Mouse (Mus musculus) bone marrow macrophage, adult 2 months (primary cell): ENCODE data around the gene Ak3. TPM values are rescaled to one million over a fixed set of nuclear protein-coding genes. Genes with fewer than 3 reads are reported as not detected.

ENCODE experiments used
- H3K27ac ChIP-seq: 2 replicates; pipeline ENCODE4 v1.5.1; 2012; ENCODE audit warnings: low read depth, low read length; ENCODE audit not compliant: insufficient read depth
- H3K4me1 ChIP-seq: 2 replicates; pipeline ENCODE4 v1.6.1; 2012; ENCODE audit warnings: low read length; ENCODE audit not compliant: control insufficient read depth, insufficient read depth
- H3K4me3 ChIP-seq: 2 replicates; pipeline ENCODE4 v1.5.1; 2012; ENCODE audit warnings: mild to moderate bottlenecking, low read length, moderate library complexity; ENCODE audit not compliant: insufficient read depth
- CTCF ChIP-seq: IDR thresholded peaks from 2 replicates; pipeline ENCODE4 v1.5.1; 2012; ENCODE audit warnings: low read depth, mild to moderate bottlenecking, low read length, moderate library complexity
- POLR2A ChIP-seq: IDR thresholded peaks from 2 replicates; pipeline ENCODE4 v1.6.1; 2012; ENCODE audit warnings: mild to moderate bottlenecking, low read depth, low read length, borderline replicate concordance
- polyA plus RNA-seq: library from polyadenylated mRNA; stranded (reverse); fragments of >200 nt; gene quantifications from 2 replicates; pipeline ENCODE4 v1.2.4, GENCODE M21; 2012; ENCODE audit not compliant: missing spikeins, insufficient read depth, insufficient read length

The Ak3 gene
- polyA plus RNA-seq, 1 experiment: 42.8 TPM

GRCm38 (mm10) chr19:28997976-28998630 is 49.7 kb downstream of the Ak3 start:
- H3K4me1 ChIP-seq: no peaks in the 10 kb centered on the region
- H3K4me3 ChIP-seq: no peak overlapping the region
- TF ChIP-seq CTCF: no peak
- no peak overlapping the region for H3K27ac ChIP-seq

GRCm38 (mm10) chr19:28995366-28995765 is 52.4 kb downstream of the Ak3 start:
- TF ChIP-seq POLR2A (no peak), CTCF (no peak)

DNA sequence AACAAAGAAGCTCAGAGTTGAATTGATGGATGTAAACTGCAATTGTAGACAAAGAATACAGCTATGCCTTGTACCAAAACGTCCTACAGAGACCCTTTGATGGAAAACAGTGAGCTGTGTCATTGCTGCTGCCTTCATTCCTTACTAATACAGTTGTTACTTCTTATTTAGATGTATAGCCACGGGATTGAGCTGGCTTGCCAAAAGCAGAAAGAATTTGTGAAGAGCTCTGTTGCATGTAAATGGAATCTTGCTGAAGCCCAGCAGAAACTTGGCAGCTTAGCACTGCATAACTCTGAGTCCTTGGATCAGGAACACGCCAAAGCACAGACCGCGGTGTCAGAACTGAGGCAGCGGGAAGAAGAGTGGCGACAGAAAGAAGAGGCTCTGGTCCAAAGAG is 52.9 kb downstream of the Ak3 start:
- no peak overlapping the region for H3K4me3 ChIP-seq
- peaks cover 6% of the 10 kb centered on the region for H3K4me1 ChIP-seq
- TF ChIP-seq CTCF: no peak
- TF ChIP-seq POLR2A: no peak
- no peak overlapping the region for H3K27ac ChIP-seq

More at GRCm38 (mm10) chr19:28995366-28995765, 52.4 kb downstream of the Ak3 start:
- Histone ChIP-seq H3K4me1 (peaks cover 6% of the 10 kb centered on the region), H3K4me3 (no peak overlapping the region), H3K27ac (no peak overlapping the region)

DNA sequence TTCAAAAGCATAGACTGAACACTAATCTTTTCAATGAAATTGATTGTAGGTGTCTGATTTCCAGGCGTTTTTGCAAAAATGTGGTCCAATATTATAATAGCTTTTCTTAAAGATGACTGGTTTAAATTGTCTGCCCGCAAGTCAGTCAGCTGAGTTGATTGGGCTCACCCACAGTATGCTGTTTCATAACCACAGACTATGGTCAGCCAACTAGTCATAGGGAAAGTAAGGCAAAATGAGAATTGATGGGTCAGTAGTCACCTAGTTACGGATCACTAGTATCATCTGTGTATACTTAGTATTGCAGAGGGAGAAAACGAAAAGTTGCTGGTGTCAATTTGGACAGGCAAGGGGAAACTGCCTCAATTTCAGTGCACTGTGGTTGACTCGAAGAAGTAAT is 56.4 kb downstream of the Ak3 start:
- no peak overlapping the region for H3K27ac ChIP-seq
- TF ChIP-seq CTCF (no peak), POLR2A (no peak)
- peaks cover 16% of the 10 kb centered on the region for H3K4me1 ChIP-seq
- peak overlapping the region; percentile 70 for H3K4me3 ChIP-seq

DNA sequence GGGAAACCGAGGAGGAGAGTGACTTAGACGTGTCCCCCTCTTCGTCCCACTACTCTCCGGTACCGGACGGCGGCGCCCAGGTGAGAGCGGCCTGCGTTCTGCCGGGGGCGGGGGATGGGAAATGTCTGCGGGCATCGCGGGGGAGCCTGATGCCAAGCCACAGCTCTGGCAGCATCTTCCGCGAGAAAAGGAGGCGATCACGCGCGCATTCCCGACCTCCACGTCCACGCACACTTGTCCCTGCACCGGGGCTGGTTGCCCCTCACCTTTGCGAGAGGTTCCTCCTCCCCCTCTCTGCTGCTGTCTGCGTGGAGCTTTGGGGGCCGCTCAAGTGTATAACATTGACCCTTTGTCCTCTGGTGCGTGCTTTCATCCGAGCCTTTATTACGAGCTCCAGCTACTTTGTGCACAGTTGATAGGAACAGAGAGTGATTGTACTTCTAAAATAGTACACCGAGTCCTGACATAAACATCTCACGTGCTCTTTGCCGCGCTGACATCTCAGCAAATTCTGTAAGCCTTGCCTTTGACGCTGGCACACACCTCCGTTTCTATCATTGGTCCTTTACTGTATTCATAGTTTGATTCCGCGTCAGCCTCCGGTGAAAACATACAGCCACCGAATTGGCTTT is 57.1 kb downstream of the Ak3 start:
- Histone ChIP-seq H3K4me1 (peaks cover 16% of the 10 kb centered on the region), H3K4me3 (peak overlapping the region; percentile 70), H3K27ac (peak overlapping the region; percentile 33; the same call in 1 of the 2 replicates)
- no peak for TF ChIP-seq CTCF
- TF ChIP-seq POLR2A: no peak

DNA sequence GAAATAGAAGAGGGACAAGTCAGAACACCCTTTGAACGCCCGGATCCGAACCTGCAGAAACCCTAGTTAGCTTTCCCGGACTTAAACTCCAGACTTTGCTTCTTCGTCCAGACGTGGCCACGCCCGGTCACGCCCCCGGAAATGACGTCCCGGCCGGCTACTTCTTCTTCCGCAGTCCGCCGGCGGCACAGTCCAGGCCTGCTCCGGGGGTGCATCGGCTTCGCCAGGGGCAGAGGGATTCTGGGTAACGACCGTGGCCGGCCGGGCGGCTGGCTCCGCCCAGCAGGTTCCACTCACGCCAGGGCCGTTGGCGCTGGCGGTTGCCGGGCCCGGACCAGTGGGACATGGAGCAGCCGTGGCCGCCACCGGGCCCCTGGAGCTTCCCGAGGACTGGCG is 57.6 kb downstream of the Ak3 start, which contains the start of gene Cdc37l1:
Cdc37l1 (plus strand) TSS at position 159 of the 396 bp plus-strand sequence.
- Histone ChIP-seq H3K4me3 (peak within 1 kb of the TSS; percentile 70), H3K27ac (peak within 1 kb of the TSS; percentile 37), H3K4me1 (peaks cover 18% of the 10 kb centered on the region)
- TF ChIP-seq POLR2A (no peak), CTCF (no peak)

- Histone ChIP-seq H3K4me1 (peaks cover 18% of the 10 kb centered on the region), H3K4me3 (peak overlapping the region; percentile 70), H3K27ac (peak overlapping the region; percentile 37; the same call in 1 of the 2 replicates)
- TF ChIP-seq POLR2A (no peak), CTCF (no peak)
Observed at GRCm38 (mm10) chr19:28989515-28989914, 58.2 kb downstream of the Ak3 start.

DNA sequence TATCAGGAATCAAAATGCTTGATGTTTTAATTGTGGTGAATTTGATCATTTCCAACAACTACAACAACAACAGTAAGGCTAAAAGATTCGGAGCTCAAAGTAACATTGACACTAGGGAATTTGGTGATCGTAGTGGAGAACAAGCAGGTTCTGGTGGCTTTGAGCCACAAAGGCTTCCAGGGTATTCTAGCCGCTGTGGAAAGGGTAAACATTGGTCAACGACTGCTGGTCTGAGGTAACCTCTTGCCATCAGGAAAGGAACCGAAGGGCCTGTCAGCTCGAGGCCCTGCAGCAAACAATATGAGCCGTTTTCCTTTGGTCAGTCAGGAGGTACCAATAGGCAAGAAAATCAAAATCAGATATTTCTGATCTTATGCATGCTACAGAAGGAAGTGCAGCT is 65.1 kb downstream of the Ak3 start:
- Histone ChIP-seq H3K27ac (no peak overlapping the region), H3K4me1 (peaks cover 6% of the 10 kb centered on the region), H3K4me3 (no peak overlapping the region)
- TF ChIP-seq POLR2A: no peak
- TF ChIP-seq CTCF: no peak

DNA sequence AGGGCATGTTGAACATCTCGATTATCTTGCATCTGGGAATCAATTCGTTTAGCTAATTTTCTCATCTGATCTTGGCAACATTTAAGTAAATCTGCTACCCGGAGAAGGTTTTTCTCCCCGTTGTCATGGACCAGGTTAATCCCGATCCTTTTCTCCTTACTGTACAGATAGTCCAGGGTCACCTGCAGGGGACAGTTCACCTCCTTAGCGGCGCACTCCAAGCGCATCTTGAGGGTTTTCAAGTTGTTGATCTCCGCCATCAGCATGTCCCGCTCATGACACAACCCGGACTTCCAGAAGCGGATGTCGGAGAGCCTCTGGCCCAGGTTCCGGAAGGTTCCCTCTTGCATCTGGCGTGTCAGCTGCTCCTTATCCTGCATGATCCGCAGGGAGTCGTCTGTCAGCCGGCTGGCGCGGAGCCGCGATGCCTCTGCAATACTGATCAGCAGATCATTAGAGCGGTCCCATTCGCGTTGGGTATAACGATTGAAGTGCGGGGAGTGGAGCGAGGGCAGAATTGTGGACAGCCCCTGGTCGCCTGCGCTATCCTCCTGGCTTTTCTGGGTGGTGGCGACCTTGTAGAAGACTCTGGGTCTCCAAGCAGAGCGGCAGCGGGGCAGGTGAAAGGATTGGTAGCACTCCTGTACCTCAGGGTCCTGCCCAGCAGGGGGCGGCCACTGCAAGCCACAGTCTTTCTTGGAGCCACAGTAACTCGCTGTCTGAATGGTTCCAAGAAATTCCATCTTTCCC is 72.7 kb downstream of the Ak3 start:
- Histone ChIP-seq H3K4me3 (peak overlapping the region; percentile 7; the same call in 1 of the 2 replicates), H3K4me1 (no peaks in the 10 kb centered on the region), H3K27ac (no peak overlapping the region)
- TF ChIP-seq CTCF (peak; percentile 58; the same call in 1 of the 2 replicates), POLR2A (no peak)

Other genes with a start within 250 kb of the Ak3 start
- gene Slc1a1, start 212.9 kb downstream of the Ak3 start, polyA plus RNA-seq: not detected in 2 replicates
- 13.0 and 14.5 TPM in 2 replicates for gene Plpp6, start 84.0 kb downstream of the Ak3 start, polyA plus RNA-seq
- gene 4430402I18Rik, start 80.2 kb downstream of the Ak3 start, polyA plus RNA-seq: 0.45 and 0.87 TPM in 2 replicates
- gene Cdc37l1, start 57.6 kb downstream of the Ak3 start, polyA plus RNA-seq: 30.6 and 31.0 TPM in 2 replicates
- gene Rcl1, start 53.4 kb upstream of the Ak3 start, polyA plus RNA-seq: 3.4 and 3.9 TPM in 2 replicates
- gene Jak2, start 203.9 kb upstream of the Ak3 start, polyA plus RNA-seq: 22.3 and 24.7 TPM in 2 replicates